Mouse (Mus musculus) hindlimb bud, embryonic 11.5 days (tissue): ENCODE measurements at regions not wholly inside any gene's neighbourhood (a gene's known extent, or its start where the extent isn't known, plus 50 kb on each side); places are given as distances from the start of the nearest gene placed in this dataset.
A peak's percentile ranks its signal among the peaks of the same experiment; 100 is the strongest.

ENCODE experiments used
- DNase-seq: peaks from one replicate; pipeline ENCODE4 v3.0.0-alpha.2; 2012; ENCODE audit warnings: low read depth, low spot score; ENCODE audit errors: extremely low spot score

DNA sequence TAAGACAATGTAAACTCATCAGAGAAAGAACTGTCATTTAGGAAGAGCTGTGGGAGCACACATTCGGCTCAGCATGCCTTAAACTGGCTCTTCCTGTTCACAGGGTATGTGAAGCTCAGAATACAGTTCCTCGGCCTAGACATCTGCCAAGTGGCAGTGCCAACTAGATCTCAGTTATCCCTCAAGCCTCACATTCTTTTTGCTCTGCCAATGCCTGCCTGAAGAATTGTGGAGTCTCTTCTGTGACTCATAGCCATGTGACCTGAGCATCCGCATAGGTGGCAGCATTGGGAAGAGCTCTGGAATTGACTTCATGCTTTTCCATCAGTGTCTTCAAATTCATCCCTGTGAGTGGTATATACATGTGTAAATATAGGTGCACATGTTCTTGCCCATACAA is 59.7 kb downstream of the Prlhr start:
- no peak for DNase-seq

DNA sequence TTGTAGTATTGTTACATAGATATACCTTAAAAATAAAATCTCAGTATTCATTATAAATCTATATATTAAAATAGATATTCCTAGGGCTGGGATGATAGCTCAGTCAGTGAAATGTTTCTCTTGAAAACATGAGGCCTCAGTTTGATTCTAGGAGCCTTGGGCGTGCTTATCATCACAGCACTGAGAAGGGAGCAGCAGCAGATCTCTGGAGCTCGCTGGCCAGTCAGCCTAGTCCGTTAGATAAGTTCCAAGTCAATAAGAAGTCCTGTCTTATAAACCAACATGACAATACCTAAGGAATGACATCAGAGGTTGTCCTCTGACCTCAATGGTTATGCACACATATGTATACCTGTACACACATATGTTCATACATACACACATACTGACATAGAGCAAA is 68.7 kb downstream of the Prlhr start:
- DNase-seq = no peak

DNA sequence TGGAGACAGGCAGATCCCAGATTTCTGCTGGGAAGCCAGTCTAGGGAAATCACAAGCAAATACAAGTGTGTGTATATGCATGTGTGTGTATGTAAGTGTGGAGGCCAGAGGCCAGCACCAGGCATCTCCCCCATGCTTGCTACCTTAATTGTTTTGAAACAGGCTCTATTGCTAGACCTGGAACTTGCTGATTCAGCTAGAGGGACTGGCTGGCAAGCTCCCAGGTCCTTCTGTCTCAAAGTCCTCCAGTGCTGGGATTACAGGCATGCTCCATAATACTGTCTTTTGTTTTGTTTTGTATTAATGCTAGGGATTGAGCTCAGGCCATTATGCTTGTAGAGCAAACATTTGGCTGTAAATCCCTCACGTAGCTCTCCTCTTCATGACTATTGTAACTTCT is 70.4 kb downstream of the Prlhr start:
- no peak for DNase-seq

DNA sequence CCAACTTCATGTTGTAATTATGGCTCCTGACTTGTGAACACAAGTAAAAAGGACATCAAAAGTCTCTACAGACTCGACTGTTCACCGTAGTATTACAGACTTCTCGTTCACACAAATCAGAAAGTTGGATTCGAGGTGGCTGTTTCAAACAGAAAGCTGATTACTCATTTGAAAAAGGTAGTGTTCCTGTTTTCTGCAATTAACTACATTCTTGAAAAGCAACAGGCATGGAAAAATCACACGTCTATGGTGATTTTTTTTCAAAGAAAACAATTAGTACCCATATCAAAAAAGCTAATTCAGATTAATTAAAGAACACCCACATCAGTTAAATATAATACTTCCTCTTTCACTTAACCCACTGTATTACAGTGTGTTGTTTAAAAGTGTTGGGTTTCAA is 71.5 kb downstream of the Prlhr start:
- DNase-seq = no peak

DNA sequence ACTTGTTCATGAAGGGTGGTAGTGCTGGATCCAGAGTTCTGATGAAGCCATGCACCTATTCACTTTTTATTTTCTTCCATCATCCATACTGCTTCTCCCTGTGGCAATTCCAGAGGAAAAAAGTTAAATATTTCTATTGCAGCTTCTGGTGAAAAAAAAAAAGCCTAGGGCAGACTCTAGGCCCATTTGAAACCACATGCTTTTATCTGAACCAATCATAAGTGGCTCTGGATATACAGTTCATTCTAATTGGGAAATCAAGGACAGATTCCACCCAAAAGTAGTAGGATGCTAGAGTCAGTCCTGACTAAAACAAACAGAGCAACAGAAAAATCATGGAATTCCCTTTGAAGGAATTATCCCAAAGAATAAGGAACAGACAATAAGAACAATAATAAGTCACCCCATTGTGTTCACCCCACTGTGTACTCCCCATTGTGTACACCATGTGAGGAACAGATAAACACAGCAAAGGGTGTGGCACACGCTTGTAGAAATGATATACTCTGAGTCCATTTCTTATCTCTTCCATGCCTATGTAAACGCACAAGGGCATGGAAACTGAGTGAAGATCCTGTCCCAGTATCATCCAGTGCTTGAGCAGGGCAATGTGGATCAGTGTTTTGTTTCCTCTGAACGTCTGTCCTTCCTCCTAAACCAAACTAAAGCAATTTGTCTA is 81.4 kb downstream of the Prlhr start:
- no peak for DNase-seq

DNA sequence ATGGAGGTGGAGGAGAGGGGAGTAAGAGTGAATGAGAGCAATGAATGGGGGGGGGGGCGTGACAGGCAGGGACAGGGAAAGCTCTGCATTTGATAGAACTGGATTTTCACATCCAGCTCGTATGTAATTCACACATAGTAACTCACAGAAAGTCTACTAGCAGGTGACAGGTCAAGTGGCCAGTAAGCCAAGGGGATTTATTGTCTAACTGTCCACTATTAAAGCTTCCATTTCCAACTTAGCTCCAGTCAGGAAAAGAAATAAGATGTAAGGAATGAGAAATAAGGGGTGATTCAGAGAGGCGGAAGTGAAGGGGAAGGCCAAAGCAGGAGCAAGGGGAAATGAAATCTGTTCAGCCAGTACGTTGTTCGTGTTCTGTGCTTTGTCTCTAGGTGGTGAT is 83.4 kb downstream of the Prlhr start:
- DNase-seq = peak; percentile 70

DNA sequence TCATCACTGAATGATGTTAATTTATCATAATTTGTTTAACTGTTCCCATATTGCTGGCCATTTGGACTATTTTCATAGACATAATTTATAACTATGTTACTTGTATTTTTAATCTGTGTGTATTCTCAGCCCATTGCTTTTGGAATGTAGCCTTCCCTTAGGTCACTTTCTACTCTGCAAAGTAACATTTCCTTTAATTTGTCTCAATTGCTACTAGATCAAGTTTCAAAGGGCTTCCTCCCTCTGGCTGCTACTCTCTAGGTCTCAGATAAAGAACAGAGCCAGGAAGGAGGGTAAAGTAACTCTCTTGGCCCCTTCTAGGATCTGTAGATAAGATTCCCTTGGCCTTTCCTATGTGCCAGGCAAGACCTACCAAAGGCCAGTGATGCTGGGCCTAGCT is 85.4 kb downstream of the Prlhr start:
- no peak for DNase-seq

DNA sequence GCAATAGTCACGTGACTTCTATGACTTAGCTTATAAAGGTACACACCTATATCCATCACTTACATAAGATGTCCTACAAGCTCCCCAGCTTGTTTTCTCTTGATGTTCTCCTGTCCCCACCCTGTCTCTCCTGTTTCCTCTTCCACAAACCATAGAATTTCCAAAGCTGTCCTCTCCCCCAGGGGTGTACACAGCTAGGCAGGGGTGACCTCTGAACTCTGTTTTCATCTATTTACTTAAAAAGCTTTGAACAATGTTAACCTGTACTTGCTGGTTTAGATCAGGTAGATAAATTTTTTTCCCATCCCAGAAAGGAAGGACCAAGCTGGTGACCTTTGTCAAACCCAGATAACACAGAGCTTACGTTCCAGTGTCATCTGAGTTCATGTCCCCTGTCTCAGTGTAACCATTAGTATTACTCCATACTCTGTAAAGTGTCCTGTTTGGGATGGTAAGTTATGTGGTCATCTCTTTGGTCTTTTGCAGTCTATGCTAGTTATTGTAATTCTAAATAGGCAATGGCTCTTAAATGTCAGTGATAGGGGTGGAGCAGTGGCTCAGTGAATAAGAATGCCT is 89.0 kb downstream of the Prlhr start:
- no peak for DNase-seq

DNA sequence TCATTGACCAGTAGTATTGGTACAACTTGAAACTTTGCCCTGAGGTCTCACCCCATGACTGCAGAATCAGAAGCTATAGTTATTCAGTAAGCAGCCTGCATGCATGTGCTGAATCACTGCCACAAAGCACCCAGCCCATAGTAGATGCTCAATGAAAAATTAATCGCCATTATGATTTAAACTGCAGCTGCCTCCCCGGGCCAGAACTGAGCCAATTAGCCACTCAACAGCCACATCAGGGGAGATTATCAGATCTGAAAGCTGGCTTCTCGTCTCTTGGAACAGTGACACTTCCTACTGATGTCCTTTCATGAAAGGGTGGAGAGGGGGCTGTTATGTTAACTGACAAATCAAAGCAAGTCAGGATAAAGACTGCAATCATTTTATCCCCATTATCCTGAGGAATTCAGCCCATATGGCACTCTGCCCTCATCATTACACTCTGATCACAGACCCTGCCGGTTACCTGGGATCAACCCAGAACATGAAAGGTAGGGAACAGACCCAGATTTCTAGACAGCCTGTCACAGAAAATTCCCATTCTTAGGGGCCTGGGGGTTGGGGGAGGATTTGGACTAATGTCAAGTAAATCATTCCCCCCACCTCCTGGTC is 104.0 kb downstream of the Prlhr start:
- DNase-seq = no peak

DNA sequence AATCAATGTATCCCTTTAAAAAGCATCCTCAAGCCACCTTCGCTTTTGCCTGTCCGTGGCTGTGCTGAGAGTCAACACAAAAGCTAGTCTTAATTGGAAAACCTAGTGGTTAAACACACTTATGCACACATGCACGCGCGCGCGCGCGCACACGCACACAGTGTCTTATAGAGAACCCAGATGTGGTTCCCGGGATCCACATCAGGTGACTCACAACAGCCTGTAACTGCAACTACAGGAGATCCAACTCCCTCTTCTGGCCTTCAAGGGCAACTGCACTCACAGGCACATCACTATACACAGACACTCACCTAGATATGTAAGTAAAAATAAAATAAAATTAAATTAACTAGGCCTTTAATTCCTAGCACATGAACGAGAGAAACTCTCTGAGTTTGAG is 118.4 kb upstream of the Fam204a start:
- DNase-seq = no peak

DNA sequence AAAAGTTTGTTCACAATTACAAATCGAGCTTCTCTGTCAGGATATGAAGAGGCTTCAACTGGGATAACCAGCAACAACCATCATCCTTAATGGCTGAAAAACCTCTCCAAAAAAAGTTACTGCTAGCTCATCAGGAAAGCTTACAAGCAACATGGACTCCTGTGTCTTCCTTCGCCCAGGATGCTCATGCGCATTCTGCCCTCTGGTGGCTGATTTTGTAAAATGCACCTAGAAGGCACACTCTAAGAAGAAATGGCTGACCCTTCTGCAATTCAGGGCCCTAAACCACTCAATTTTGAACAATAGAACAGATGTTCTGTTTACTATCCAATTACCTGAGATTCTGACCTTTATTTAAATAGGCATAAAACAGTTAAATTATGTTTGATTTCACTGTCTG is 115.0 kb upstream of the Fam204a start:
- peak; percentile 62 for DNase-seq

DNA sequence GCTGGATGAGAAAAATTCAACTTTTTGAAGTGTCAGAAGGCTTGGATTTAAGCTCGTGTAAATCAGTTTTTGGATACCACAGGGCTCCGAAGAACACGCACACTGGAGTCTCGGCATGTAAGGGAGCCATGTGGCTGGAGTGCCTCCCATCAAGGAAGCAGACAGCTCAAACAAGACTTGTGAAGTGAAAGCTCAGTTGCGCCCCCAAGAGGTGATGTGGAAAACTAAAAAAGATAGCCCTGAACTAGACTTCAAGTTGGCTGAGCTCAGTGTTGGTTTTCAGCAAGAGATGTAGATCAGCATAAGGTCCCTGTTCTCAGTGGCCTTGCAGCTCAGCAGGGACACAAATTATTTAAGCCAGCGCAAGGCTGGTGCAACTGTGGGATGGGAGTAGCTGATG is 113.7 kb upstream of the Fam204a start:
- no peak for DNase-seq

DNA sequence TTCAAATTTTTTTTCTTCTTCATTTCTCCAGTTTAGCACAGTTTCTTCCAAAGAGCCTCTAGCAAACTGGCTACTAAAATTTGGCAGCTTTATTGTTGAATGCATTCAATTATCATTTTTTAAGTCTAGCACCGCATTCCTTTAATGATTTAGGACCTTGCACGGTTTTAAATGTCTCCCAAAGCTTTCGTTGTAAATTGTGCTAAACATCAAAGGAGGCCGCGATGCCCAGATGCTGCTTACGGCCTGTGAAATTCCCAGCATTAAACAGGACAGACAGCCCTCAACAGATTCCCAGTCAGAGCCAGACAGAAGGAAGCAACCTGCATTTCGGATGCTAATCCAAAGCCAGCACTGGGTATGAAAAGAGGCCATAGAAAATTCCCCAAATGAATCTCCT is 108.0 kb upstream of the Fam204a start:
- DNase-seq = peak; percentile 72

DNA sequence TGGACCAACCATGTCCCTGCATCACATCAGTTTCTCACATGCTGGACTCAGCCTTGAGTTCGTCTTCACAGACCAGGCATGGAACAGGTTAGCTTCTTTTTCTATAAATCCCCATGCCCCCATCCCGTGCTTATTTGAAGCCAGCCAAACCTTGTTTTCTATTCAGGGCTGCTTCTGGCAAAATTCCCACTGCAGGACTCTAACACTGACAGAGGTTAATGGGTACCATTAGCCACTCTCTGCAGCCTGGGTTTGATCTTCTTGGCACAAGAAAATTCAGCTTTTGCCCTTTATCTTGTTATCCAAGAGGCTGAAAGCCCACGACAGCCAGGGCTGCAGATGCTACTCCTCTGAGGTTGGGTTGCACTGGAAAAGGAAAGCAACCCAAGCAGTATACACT is 101.8 kb upstream of the Fam204a start:
- DNase-seq = no peak

DNA sequence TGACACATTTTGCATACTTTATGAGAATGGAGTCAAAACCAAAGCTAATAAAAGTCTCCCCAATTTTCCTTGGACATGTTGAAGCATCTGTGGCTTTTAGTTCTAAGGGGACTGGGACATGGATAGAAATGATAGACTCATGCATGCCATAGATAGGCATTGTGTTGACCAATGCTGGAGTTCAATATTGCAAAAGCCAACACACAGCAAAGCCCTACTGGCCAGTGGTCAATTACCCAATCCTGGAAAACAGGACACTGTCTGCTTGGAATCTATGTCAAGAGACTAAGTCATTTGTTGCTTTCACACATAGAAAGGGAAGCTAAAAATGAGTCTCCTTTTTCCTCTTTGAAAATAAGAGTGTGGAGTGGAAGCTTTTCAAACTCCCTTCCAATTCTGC is 99.1 kb upstream of the Fam204a start:
- no peak for DNase-seq

DNA sequence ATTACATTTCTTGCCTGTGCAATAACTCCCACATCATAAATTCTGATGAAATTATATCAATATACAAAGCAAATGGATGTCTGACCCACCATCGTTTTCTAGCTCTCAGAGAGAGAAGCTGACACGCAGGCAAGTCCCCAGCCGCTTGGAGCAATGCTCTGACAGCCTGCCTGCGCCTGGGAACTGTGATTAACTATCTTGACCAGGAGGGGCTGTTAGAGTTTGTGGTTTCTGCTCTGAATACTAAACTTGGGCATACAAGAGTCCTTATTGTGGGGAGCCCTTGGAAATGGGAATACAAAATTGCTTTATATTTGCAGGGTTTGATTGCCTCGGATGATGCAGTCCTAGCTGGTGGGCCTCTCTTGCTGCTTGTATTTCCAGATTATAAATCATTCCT is 98.6 kb upstream of the Fam204a start:
- DNase-seq = no peak

DNA sequence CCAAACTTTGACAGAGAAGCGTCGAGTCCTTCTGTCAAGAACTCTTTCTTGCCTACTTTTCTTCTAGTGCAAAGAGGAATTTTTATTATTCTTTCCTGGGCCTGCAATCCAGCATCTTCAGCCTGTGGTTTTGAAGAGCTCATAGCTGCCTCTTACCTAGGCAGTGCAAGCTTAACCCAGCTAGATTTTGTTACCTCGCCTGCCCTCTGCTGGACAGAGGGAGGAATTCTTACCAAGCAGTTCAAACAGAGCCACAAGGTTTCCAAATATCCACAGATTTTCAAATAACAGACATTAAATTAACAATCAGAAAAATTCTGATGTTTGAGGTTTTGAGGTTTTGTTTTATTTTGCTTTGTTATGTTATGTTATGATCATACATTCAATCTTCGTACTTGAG is 84.1 kb upstream of the Fam204a start:
- DNase-seq = peak; percentile 71

DNA sequence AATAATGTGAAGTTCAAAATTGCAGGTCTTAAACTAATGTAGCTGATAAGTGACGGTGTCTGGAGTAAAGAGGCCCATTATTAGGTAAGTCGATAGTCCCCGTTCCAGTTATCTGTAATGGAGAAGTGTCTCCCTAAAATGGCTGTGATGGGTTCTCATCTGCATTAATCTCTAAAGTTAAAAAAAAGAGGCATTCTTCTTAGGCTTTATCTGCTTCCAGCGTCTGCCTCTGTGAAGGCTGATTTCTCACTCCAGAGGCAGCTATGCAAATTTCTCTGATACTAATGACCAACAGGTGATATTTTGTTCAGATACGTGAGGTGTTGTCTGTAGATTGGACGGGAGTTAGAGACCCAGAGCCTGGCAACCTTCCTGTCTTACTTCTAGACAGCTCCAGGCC is 75.9 kb upstream of the Fam204a start:
- no peak for DNase-seq

DNA sequence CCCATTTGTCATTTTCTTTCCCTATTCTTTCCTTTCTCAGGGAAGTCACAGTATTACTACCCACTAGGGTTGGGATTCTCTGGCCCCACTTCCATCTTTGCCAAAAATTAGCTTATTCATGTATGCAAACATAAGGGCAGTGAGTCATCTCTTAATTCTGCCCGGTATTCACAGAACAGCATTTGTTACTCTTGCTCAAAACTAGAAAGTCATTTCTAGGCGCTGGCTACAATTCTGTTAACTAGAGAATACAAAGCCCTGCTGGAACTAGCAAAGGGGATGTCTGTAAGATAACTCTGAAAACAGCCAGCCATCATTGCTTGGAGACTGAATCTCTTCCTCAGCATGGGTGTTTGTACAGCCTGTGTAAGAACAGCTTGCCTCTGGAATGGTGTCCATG is 74.4 kb upstream of the Fam204a start:
- DNase-seq = no peak

DNA sequence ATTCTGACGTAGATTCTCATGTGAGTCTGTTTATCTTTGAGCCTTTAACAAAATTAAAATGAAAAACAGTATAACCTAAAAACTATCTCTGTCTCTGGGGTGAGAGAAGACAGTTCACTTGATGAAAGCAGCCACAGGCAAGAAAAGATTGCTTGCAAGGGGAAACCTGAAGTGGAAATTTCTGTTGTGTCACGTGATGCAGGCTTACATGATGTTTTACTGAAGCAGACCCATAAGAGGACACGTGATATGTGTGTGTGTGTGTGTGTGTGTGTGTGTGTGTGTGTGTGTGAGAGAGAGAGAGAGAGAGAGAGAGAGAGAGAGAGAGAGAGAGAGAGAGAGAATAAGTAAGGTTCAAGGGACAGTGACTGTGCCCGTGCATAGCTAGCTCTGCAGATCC is 63.7 kb upstream of the Fam204a start:
- no peak for DNase-seq

DNA sequence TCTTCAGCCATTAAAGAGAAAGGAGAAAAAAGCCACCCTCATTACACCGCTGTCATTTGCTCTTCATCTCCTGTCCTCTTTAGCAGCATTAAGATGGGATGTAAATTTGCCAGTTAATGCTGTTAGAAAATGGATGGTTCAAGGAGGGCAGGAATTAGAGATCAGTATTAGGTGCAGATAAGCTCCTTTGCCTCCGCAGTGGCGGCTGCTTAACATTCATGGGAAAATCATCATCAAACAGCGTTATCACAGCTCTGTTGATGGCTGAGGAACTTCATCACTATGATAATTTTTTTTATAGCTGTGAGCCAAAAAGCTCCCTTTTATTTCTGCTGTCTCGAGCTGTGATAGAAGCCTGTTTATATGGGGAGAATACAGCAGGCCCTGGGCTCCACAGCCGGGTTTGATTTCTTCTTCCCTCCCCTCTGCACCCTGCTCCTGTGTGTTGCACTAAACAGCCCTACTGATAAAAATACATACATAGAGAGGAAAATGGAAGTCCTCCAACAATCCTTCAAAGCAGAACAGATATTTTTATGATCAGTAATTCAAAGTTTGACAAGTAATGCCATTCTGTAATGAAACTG is 60.4 kb upstream of the Fam204a start:
- DNase-seq = no peak

DNA sequence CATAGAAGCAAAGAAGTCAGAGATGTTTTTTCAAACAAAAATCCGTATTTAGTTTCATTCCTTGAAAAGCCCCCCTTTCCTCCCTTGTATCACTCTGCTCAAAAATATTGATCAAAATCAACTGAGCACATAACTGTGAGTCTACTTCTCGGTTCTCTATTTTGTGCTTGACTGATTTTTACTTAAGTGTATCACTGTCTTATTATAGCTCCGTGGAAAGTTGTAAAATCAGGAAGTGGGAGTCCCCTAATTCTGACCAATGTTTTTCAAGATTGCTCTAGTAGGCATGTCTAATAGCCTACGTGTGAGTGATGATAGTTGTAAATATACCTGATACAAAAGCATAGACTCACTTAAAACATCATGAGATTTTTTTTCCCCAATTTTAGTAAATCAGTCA is 58.4 kb upstream of the Fam204a start:
- DNase-seq = no peak
